Mouse (Mus musculus) bone marrow, adult 2 months (tissue): ENCODE measurements around the gene Bmi1. TPM values are rescaled to one million over a fixed set of nuclear protein-coding genes. Genes with fewer than 3 reads are reported as not detected.

Experiments
- H3K27ac ChIP-seq: fragments of 200-500 bp; 2 replicates; pipeline ENCODE4 v1.5.1; 2012; ENCODE audit warnings: low read depth, mild to moderate bottlenecking, control low read depth, inconsistent platforms, low read length; ENCODE audit not compliant: control insufficient read depth, poor library complexity, insufficient read depth
- H3K4me1 ChIP-seq: fragments of 200-500 bp; 2 replicates; pipeline ENCODE4 v1.6.1; 2011; ENCODE audit warnings: low read length; ENCODE audit not compliant: control insufficient read depth, insufficient read depth
- H3K4me3 ChIP-seq: fragments of 200-500 bp; replicated peaks from 2 replicates; pipeline ENCODE3; 2011; ENCODE audit warnings: mild to moderate bottlenecking, low read depth, low read length, control low read depth; ENCODE audit not compliant: control insufficient read depth
- CTCF ChIP-seq: fragments of 200-500 bp; IDR thresholded peaks from 2 replicates; pipeline ENCODE4 v1.5.1; 2011; ENCODE audit warnings: low read length, control low read depth; ENCODE audit not compliant: control insufficient read depth, insufficient read depth
- POLR2A ChIP-seq: fragments of 200-500 bp; IDR thresholded peaks from 2 replicates; pipeline ENCODE4 v1.6.1; 2011; ENCODE audit warnings: low read depth, mild to moderate bottlenecking, control low read depth, low read length, borderline replicate concordance; ENCODE audit not compliant: control insufficient read depth
- WGBS: fragments of 180-500 bp; shearing (Covaris S2); methylation state at CpG from one replicate; pipeline ENCODE4 v1.1.7; 2018; 5-methylcytosine and 5-hydroxymethylcytosine counted together
- polyA plus RNA-seq: library from polyadenylated mRNA; stranded (reverse); fragments of >200 nt; gene quantifications from 2 replicates; pipeline ENCODE4 v1.2.4, GENCODE M21; 2011; ENCODE audit warnings: low replicate concordance; ENCODE audit not compliant: missing spikeins, insufficient read depth, insufficient read length

The Bmi1 gene
- polyA plus RNA-seq, 1 experiment: 9.8 TPM

DNA sequence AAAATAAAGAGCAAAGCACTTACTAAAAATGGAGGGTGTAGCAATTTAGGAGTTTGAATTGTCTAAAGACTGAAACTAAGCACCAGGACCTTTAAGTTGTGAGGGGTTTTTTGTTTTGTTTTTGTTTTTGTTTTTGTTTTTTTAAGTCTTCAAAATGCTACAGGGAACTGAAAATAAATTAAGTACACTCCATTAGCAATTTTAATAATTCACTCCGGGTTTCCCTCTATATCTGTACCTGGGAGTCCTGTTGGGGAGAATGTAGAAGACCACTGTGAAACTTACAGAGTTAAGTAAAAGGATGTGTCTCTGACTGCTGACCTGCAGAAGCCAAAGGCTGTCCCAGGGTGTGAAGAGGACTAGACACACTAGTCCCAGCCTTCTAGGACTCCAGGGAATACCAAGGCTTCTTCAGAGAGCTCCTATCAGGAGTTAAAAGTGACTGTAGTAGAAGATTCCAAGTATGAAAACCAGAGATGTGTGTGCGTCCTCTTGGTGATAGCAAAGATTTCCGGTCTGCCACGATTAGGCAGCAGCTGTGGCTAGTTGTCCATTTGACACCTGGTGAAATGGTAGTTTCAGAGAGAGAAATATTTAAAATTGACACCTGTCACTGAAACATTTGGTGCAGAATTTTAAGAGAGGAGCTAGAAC, 20.9 kb downstream of the Bmi1 start:
- Histone ChIP-seq H3K4me1 (peaks cover 2% of the 10 kb centered on the region; the same call in 1 of the 2 replicates), H3K4me3 (no peak overlapping the region), H3K27ac (no peak overlapping the region)
- 10% methylated on average over 4 of the region's 4 CpGs for WGBS
- TF ChIP-seq CTCF (no peak), POLR2A (no peak)

DNA sequence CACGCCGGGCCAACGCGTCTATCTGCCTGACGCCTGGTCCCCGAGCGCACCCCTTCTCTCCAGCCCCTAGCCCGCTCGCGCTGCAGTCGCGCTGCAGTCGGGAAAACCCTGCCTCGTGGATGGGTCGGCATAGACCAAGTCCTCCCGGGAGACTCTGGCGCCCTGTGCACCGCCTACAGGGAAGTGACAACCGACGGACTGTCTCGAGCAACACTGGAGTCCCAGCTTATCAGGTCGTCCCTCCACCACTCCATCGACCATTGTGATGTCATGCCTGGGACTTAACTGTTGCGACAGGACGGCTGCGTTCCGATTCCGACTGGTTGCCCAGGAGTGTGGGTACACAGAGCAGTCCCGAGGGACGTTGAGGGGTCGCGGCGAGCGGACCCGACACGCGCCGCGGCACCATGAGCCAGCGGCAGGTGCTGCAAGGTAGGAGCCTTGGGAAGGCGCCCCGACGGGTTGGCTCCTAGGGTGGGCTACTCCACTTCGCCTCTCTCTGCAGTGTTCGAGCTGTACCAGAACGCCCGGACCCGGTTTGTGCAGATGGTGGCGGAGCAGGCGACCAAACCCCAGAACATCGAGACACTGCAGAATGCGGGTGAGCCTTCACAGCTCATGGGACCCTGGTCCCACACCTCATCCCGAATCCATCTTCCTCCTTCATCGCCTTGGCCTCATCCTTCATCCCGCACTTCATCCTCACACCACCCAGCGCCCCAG, 22.0 kb downstream of the Bmi1 start:
- 3% methylated on average over 56 of the region's 56 CpGs for WGBS

DNA sequence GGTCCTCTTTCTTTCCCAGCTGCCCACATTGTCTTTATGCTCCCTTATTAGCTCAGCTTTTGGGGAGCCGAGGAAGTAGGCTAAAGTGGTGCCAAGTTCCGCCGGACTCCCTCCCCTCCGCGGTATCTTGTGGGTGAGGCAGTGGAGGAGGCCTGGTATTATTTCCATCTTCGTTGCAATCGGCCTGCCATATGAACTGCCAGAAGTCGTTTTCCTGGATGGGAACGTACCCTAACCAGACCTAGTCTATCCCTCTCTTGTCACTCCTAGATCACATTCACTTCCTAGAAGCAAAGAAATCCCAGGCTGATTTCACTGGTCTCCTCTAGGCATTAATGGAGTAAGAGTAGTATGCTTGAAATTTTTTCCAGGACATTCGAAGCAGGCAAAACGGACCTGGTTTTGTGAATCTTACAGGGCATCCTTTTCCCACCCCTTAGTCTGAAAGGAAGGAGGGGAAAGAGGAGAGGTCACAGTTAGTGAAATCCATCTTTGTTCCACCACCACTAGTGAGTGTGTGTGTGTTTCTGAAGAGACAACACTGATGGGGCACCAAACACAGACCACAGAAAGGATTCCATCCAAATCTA, 22.7 kb downstream of the Bmi1 start:
- Histone ChIP-seq H3K4me1 (peaks cover 2% of the 10 kb centered on the region; the same call in 1 of the 2 replicates), H3K27ac (no peak overlapping the region), H3K4me3 (no peak overlapping the region)
- 4% methylated on average over 11 of the region's 11 CpGs for WGBS
- no peak for TF ChIP-seq POLR2A
- no peak for TF ChIP-seq CTCF

More for the DNA sequence above, 22.0 kb downstream of the Bmi1 start:
- Histone ChIP-seq H3K4me1 (peaks cover 2% of the 10 kb centered on the region; the same call in 1 of the 2 replicates), H3K4me3 (no peak overlapping the region), H3K27ac (no peak overlapping the region)
- TF ChIP-seq POLR2A (no peak), CTCF (no peak)

DNA sequence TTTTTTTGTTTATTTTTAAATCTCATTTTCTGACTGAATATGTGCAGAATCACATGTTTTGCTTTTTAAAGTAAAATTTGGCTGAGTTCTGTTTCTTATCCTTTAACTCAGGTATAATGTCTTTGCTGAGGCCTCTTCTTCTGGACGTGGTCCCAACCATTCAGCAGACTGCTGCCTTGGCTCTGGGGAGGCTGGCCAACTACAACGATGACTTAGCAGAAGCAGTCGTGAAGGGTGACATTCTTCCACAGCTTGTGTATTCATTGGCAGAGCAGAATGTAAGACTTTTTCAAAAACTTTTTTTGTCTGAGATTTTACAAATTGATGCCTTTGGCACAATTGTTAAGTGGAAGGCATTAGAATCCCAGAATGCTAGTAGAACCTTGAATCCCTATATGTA, 33.5 kb downstream of the Bmi1 start:
- TF ChIP-seq CTCF (no peak), POLR2A (no peak)
- 33% methylated on average over 3 of the region's 3 CpGs for WGBS
- Histone ChIP-seq H3K4me1 (no peaks in the 10 kb centered on the region), H3K4me3 (no peak overlapping the region), H3K27ac (no peak overlapping the region)

DNA sequence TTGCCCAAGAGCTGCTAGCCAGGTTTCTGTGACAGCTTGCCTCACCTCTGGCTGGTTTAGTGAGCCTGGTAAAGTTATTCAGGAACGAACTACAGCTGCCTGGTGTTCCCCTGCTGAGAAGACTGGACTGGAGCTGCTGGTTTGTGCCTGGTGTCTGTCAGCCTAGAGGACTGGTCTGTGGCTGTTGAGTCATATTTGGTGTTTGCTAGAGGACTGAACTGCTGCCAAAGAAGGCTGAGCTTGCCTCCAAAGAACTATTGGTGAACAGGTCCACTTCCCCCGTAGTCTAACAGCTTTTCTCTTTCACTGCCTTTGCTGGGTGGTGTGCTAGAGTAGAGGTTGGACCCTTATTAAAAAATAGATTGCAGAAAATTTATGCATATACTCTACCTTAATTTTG, 36.3 kb downstream of the Bmi1 start:
- no peak for TF ChIP-seq CTCF
- no peak for TF ChIP-seq POLR2A
- H3K4me1 ChIP-seq: no peaks in the 10 kb centered on the region
- no peak overlapping the region for H3K27ac ChIP-seq
- no peak overlapping the region for H3K4me3 ChIP-seq
- 66% methylated on average over 2 of the region's 2 CpGs for WGBS

DNA sequence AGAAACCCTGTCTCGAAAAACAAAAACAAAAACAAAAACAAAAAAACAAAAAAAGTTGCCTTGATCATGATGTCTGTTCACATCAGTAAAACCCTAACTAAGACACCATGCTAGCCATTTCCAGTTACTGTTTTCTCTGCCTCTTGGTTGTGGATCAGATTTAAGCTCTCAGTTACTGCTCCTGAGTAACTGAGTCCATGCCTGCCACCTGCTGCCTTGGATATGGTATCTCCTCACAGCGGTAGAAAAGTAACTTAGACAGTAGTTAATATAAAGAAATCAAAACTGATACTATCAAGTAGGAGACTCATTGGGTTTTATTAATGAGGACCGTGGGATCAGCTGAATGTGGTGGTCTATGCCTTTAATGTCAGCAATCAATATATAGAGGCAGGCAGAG, 37.5 kb downstream of the Bmi1 start:
- 72% methylated on average over 3 of the region's 3 CpGs for WGBS
- Histone ChIP-seq H3K4me3 (no peak overlapping the region), H3K27ac (no peak overlapping the region), H3K4me1 (no peaks in the 10 kb centered on the region)
- no peak for TF ChIP-seq CTCF
- no peak for TF ChIP-seq POLR2A

DNA sequence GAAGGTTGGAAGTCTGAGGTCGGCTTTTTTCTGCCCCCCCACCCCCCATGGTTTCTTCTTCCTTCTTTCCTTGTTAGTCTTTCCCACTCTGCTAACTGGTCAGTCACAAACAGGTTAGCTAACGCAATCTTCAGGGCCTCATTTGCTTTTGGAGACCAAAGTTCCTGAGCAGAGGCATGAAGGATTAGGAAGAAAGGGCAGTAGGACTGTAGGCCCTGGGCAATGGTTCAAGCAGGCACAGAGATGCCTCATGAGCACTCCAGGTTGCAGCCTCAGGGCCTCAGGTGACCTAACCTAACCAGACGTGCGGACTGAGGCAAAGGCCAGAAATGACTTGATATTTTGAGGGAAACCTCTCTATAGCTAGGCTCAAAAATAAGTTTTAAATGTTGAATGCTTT, 41.7 kb downstream of the Bmi1 start:
- Histone ChIP-seq H3K4me3 (no peak overlapping the region), H3K4me1 (no peaks in the 10 kb centered on the region), H3K27ac (no peak overlapping the region)
- 76% methylated on average over 4 of the region's 4 CpGs for WGBS
- TF ChIP-seq CTCF: no peak
- no peak for TF ChIP-seq POLR2A

DNA sequence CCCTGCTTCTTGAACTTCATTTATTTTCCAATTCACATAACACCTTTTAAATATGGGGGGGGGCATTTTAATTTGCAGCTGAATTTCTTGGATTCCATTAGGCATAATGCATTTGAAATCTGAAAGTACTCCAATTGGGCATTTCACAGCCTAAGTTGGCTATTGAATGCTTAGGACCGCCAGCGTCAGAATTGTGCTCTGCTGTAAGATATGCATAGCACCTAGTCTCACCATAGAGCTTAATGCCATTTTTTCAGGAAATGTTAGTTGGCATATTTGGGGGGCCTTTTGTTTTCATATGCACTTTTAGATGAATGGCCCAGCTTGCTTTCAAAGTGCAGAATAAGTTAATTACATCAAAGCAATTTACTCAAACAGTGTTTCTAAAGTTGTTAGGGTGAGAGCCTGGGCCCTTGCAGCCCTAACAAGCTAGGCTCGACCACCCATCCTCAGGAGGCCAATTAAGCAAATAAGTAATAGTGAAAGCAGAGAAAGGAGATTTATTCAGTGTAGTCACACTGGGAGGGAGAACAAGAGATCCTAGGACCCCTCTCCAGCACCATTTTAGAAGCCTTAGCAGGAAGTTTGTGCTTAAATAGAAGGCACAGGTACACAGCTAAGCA, 45.5 kb downstream of the Bmi1 start:
- Histone ChIP-seq H3K4me1 (no peaks in the 10 kb centered on the region), H3K4me3 (no peak overlapping the region), H3K27ac (no peak overlapping the region)
- TF ChIP-seq POLR2A (no peak), CTCF (no peak)
- WGBS: 81% methylated on average over 3 of the region's 3 CpGs
